Mouse (Mus musculus) liver, adult 10 weeks (tissue): ENCODE data around the gene Dntt. TPM values are rescaled to one million over a fixed set of nuclear protein-coding genes. Genes with fewer than 3 reads are reported as not detected.

ENCODE experiments used
- polyA plus RNA-seq: library from polyadenylated mRNA; stranded (reverse); fragments of 350-450 nt; fragmentation: Illumina TruSeq; extraction: RNeasy Lipid Tissue Mini Kit (QIAGEN cat#74804); gene quantifications from one replicate; pipeline ENCODE4 v1.2.3, GENCODE M21; 2014; ENCODE audit warnings: low read depth, low replicate concordance

The Dntt gene
- polyA plus RNA-seq, result 2.5 TPM

GRCm38 (mm10) chr19:41029219-41029618, at the start of gene Dntt:
Gene Dntt (plus strand): TSS chr19:41029275.

GRCm38 (mm10) chr19:40994057-40994585, 35.0 kb upstream of the Dntt start, which contains the start of gene Blnk:
Gene Blnk (minus strand): TSS chr19:40994535.

GRCm38 (mm10) chr19:41076906-41077305, 47.8 kb downstream of the Dntt start, which contains the start of gene Opalin:
Gene Opalin (minus strand): TSS chr19:41077113.

Other genes starting within 250 kb of the Dntt start
- gene Ccnj, start 198.0 kb upstream of the Dntt start, polyA plus RNA-seq, result 3.1 TPM
- 10.7 TPM for gene Zfp518a, start 134.6 kb upstream of the Dntt start, polyA plus RNA-seq
- 0.90 TPM for gene Blnk, start 34.7 kb upstream of the Dntt start, polyA plus RNA-seq
- not detected for gene Opalin, start 47.8 kb downstream of the Dntt start, polyA plus RNA-seq
- not detected for gene Tll2, start 177.6 kb downstream of the Dntt start, polyA plus RNA-seq
- gene Tm9sf3, start 234.7 kb downstream of the Dntt start, polyA plus RNA-seq, result 286 TPM